Mouse (Mus musculus): ENCODE measurements around the gene Col4a4. TPM values are rescaled to one million over a fixed set of nuclear protein-coding genes. Genes with fewer than 3 reads are reported as not detected.

Col4a4 gene
- polyA plus RNA-seq, 1 experiment from 2014 or later = 0.18 TPM

DNA sequence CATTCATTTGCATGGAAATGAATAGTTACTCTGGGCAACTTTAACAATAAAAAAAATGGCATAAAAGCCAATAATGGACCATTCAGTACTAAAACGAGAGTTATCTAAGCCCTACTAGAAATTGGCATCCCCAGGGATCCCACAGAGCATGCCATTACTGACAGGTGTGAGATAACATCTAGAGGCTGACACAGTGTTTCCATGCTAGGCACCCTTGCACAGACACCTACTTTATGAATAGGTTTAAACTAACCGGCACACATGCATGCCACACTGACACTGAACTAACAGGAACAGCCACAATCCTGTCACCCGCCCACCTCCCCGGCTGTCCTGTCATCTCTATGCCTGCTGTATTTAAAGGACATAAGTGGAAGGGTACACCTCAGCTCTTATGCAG lies 58.7 kb downstream of the Col4a4 start:
- no peaks in the 10 kb centered on the region for H3K36me3 ChIP-seq (ENCODE audit: poor library complexity, severe bottlenecking)
- 0 out of 2 replicates have a peak overlapping the region, but pooled peaks have one; percentile 12 for H3K27ac ChIP-seq
- 62% methylated on average over 4 of the region's 4 CpGs for WGBS
- H3K9ac ChIP-seq = no peak overlapping the region
- H3K9me3 ChIP-seq (replicated peaks) = no peaks in the 10 kb centered on the region
- no peaks in the 10 kb centered on the region for H3K27me3 ChIP-seq
- H3K4me1 ChIP-seq = 0 out of 2 replicates have a peak, but pooled peaks cover 6% of the 10 kb centered on the region
- H3K4me3 ChIP-seq = no peak overlapping the region
- H3K4me2 ChIP-seq = no peak overlapping the region
- ATAC-seq = peak; percentile 45; the same call in 1 of the 2 replicates

DNA sequence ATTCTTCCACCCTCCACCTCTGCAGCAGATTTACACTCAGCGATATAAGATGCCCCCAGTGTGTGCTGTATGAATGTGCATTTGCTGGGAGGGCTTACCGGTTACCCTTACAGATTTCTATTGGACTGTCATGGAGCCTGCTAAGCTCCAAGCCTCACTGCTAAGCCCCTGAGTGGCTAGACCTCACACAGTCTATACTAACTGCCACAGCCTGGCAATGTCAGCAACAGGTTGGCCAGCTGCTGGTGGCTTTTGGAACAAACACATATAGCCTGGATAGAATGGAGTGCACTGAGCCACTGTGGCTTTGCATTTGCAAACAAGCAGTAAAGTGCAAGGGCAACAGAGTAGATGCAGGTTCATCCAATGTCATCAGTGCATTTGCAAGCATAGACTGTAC lies 94.7 kb downstream of the Col4a4 start:
- no peak for ATAC-seq
- Histone ChIP-seq H3K4me1 (no peaks in the 10 kb centered on the region), H3K9me3 (replicated peaks) (no peaks in the 10 kb centered on the region), H3K4me3 (no peak overlapping the region), H3K36me3 (ENCODE audit: poor library complexity, severe bottlenecking) (no peaks in the 10 kb centered on the region), H3K9ac (no peak overlapping the region), H3K27me3 (no peaks in the 10 kb centered on the region), H3K4me2 (no peak overlapping the region), H3K27ac (no peak overlapping the region)
- 76% methylated on average over 2 of the region's 2 CpGs for WGBS

- H3K9me3 ChIP-seq (replicated peaks) = no peaks in the 10 kb centered on the region
- H3K27me3 ChIP-seq = no peaks in the 10 kb centered on the region
- ATAC-seq = no peak
- H3K4me3 ChIP-seq = no peak overlapping the region
- no peaks in the 10 kb centered on the region for H3K4me1 ChIP-seq
- H3K27ac ChIP-seq = no peak overlapping the region
- WGBS = 83% methylated on average over 4 of the region's 4 CpGs
- H3K36me3 ChIP-seq (ENCODE audit: poor library complexity, severe bottlenecking) = no peaks in the 10 kb centered on the region
- H3K4me2 ChIP-seq = no peak overlapping the region
- H3K9ac ChIP-seq = no peak overlapping the region
These were observed 100.3 kb downstream of the Col4a4 start for GRCm38 (mm10) chr1:82486371-82486770.

GRCm38 (mm10) chr1:82482371-82482770 lies 104.3 kb downstream of the Col4a4 start:
- Histone ChIP-seq H3K9me3 (replicated peaks) (no peaks in the 10 kb centered on the region), H3K36me3 (ENCODE audit: poor library complexity, severe bottlenecking) (no peaks in the 10 kb centered on the region), H3K4me2 (no peak overlapping the region), H3K27ac (no peak overlapping the region), H3K9ac (no peak overlapping the region), H3K27me3 (no peaks in the 10 kb centered on the region), H3K4me1 (no peaks in the 10 kb centered on the region), H3K4me3 (no peak overlapping the region)
- peak; percentile 10; the same call in 1 of the 2 replicates for ATAC-seq
- WGBS = 90% methylated on average over 7 of the region's 7 CpGs

DNA sequence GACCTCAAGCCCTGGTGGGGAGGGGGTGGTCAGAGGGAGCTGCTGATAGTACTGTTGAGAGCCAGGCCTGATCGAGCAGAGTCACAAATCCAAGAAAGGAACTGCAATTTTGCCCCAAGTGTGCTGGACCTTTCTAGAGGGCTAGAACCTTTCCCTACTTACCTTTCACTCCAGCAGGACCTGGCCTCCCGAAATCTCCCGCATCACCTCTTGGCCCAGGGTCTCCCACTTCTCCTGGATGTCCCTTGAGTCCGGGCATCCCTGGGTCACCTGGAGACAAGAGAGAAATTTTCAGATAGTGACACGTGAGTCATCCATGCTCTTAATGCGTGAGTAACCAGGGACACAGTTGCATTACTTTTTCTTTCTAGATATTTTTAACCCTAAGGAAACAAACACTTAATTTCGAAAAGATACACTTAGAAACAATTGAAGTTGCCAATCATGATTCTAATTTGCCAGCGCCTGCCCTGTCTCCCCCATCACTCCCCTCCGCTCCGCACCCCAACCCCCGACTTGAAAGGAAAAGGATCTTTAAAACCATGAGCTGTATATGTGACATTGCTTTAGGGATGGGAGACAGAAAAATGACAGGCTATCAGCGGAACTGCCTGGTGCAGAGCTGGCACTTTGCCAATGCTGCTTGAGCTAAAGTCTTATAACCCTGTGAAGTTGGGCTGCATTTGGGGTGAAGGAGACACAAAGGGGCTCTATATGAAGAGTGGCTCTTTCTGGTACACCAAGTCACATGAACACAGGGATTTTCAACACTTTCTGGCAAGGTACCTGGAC lies 106.8 kb downstream of the Col4a4 start:
- peak; percentile 31; the same call in 1 of the 2 replicates for ATAC-seq
- Histone ChIP-seq H3K9ac (no peak overlapping the region), H3K27ac (no peak overlapping the region), H3K4me2 (no peak overlapping the region), H3K9me3 (replicated peaks) (no peaks in the 10 kb centered on the region), H3K36me3 (ENCODE audit: poor library complexity, severe bottlenecking) (no peaks in the 10 kb centered on the region), H3K4me3 (no peak overlapping the region), H3K27me3 (no peaks in the 10 kb centered on the region), H3K4me1 (peaks cover 19% of the 10 kb centered on the region)
- 85% methylated on average over 12 of the region's 12 CpGs for WGBS

DNA sequence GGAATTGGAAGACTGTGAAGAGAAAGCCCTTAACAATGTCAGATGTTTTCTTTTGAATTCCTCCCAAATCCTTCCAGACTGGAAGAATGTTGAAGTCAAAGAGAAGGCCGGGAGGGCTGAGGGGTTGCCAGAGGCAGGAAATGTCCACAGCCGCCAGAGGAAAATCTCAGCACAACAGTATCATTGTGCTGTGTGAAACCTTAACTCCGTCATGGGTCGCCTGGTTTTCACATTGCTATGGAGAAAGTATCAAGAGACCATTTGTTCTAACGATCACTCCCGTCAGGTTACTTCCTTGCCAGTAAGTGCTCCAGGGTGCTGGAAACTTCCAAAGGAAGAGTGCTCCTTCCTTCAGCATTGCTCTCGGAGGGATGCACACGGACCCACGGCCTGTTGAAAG lies 109.9 kb downstream of the Col4a4 start:
- Histone ChIP-seq H3K4me1 (peaks cover 30% of the 10 kb centered on the region), H3K4me3 (no peak overlapping the region), H3K27me3 (no peaks in the 10 kb centered on the region), H3K4me2 (peak overlapping the region; percentile 10; the same call in 1 of the 2 replicates), H3K36me3 (ENCODE audit: poor library complexity, severe bottlenecking) (no peaks in the 10 kb centered on the region), H3K9me3 (replicated peaks) (no peaks in the 10 kb centered on the region), H3K27ac (peak overlapping the region; percentile 68; the same call in 1 of the 2 replicates), H3K9ac (no peak overlapping the region)
- ATAC-seq = peak; percentile 34
- 10% methylated on average over 9 of the region's 9 CpGs for WGBS

DNA sequence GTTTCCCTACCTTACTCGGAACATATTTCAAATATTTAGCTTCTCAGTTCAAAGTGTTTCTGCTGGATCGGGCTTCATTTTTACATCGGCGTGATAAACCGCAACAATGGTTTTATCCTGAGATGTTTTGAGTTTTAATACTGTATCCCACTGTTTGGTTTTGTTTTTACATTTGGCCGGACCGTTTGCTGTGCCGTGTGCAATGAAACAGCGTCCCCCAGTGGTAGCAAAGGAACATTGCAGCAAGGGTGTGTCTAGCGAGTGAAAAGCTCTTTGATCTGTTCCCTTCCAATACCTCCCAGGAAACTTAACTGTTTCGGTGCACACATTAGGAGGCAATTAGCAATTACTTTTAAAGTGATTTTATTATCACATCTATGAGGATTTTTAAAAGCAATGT lies 110.4 kb downstream of the Col4a4 start:
- peak; percentile 77 for ATAC-seq
- Histone ChIP-seq H3K9ac (no peak overlapping the region), H3K9me3 (replicated peaks) (no peaks in the 10 kb centered on the region), H3K27ac (peak overlapping the region; percentile 69), H3K36me3 (ENCODE audit: poor library complexity, severe bottlenecking) (no peaks in the 10 kb centered on the region), H3K4me2 (no peak overlapping the region), H3K4me3 (no peak overlapping the region), H3K4me1 (peaks cover 30% of the 10 kb centered on the region), H3K27me3 (no peaks in the 10 kb centered on the region)
- WGBS = 31% methylated on average over 11 of the region's 11 CpGs

- peak overlapping the region; percentile 69 for H3K27ac ChIP-seq
- H3K9me3 ChIP-seq (replicated peaks) = no peaks in the 10 kb centered on the region
- peaks cover 30% of the 10 kb centered on the region for H3K4me1 ChIP-seq
- no peak overlapping the region for H3K4me3 ChIP-seq
- WGBS = 69% methylated on average over 4 of the region's 4 CpGs
- H3K27me3 ChIP-seq = no peaks in the 10 kb centered on the region
- ATAC-seq = no peak
- no peak overlapping the region for H3K4me2 ChIP-seq
- no peaks in the 10 kb centered on the region for H3K36me3 ChIP-seq (ENCODE audit: poor library complexity, severe bottlenecking)
- no peak overlapping the region for H3K9ac ChIP-seq
These were observed 110.8 kb downstream of the Col4a4 start for GRCm38 (mm10) chr1:82475821-82476220.

DNA sequence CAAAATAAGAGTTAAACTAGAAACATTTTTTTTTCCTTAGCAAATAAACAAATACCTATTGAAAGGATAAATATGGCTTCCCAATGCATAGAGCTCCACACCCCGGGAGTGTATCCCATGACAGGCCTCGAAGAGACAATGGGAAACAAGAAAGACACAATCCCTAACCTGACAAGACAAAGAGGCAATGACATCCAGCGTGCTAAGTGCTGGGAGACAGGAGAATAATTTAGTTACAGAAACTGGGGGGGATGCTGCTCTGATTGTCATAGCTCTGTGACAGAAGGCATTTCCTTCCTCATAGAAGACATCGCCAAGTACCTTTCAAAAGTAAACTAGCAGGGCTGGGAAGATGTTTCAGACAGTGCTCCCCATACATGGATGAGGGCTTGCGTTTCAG lies 111.4 kb downstream of the Col4a4 start:
- Histone ChIP-seq H3K27me3 (no peaks in the 10 kb centered on the region), H3K36me3 (ENCODE audit: poor library complexity, severe bottlenecking) (no peaks in the 10 kb centered on the region), H3K27ac (peak overlapping the region; percentile 44; the same call in 1 of the 2 replicates), H3K9me3 (replicated peaks) (no peaks in the 10 kb centered on the region), H3K4me1 (peaks cover 30% of the 10 kb centered on the region), H3K9ac (no peak overlapping the region), H3K4me3 (no peak overlapping the region), H3K4me2 (no peak overlapping the region)
- peak; percentile 28; the same call in 1 of the 2 replicates for ATAC-seq
- 56% methylated on average over 5 of the region's 5 CpGs for WGBS

- ATAC-seq = peak; percentile 60
- 12% methylated on average over 4 of the region's 4 CpGs for WGBS
These were observed 112.1 kb downstream of the Col4a4 start for GRCm38 (mm10) chr1:82474461-82474961.

DNA sequence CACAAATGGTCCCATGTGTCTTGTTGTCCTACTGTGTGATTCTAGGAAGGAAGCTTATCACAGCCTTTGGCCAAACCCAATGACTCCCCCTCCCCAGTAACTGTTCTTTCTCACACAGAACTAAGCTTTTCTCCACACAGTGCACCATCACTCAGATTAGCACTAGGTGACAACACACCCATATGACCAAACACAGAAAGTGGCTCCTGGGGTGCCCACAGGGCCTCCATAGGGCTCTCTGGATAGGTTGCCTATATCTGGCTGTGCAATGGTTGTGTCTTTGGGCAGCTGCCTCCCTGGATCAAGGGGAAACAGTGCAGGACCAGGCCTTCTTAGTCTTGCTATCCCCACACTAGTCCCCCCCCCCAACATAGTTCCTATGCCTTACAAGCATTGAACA lies 113.2 kb downstream of the Col4a4 start:
- no peak overlapping the region for H3K27ac ChIP-seq
- H3K9ac ChIP-seq = no peak overlapping the region
- no peaks in the 10 kb centered on the region for H3K36me3 ChIP-seq (ENCODE audit: poor library complexity, severe bottlenecking)
- no peak overlapping the region for H3K4me2 ChIP-seq
- peaks cover 30% of the 10 kb centered on the region for H3K4me1 ChIP-seq
- H3K4me3 ChIP-seq = no peak overlapping the region
- H3K27me3 ChIP-seq = no peaks in the 10 kb centered on the region
- no peaks in the 10 kb centered on the region for H3K9me3 ChIP-seq (replicated peaks)
- ATAC-seq = no peak

More at GRCm38 (mm10) chr1:82474461-82474961, 112.1 kb downstream of the Col4a4 start:
- Histone ChIP-seq H3K27me3 (no peaks in the 10 kb centered on the region), H3K4me1 (peaks cover 30% of the 10 kb centered on the region), H3K4me2 (no peak overlapping the region), H3K9ac (no peak overlapping the region), H3K4me3 (no peak overlapping the region), H3K9me3 (replicated peaks) (no peaks in the 10 kb centered on the region), H3K27ac (peak overlapping the region; percentile 65), H3K36me3 (ENCODE audit: poor library complexity, severe bottlenecking) (no peaks in the 10 kb centered on the region)

GRCm38 (mm10) chr1:82470516-82471225 lies 116.0 kb downstream of the Col4a4 start:
- H3K4me1 ChIP-seq = peaks cover 20% of the 10 kb centered on the region
- H3K27ac ChIP-seq = no peak overlapping the region
- H3K27me3 ChIP-seq = no peaks in the 10 kb centered on the region
- H3K4me3 ChIP-seq = no peak overlapping the region
- ATAC-seq = no peak
- no peak overlapping the region for H3K9ac ChIP-seq
- H3K9me3 ChIP-seq (replicated peaks) = no peaks in the 10 kb centered on the region
- 97% methylated on average over 10 of the region's 10 CpGs for WGBS
- H3K36me3 ChIP-seq (ENCODE audit: poor library complexity, severe bottlenecking) = no peaks in the 10 kb centered on the region
- no peak overlapping the region for H3K4me2 ChIP-seq
